Mouse (Mus musculus): ENCODE measurements around the gene Tead3. TPM values are rescaled to one million over a fixed set of nuclear protein-coding genes. Genes with fewer than 3 reads are reported as not detected.
"Not testable (repeated sequence)": the region's sequence is repeated elsewhere in the genome, so short reads cannot be mapped to it uniquely, and the experiment has no call there.

The Tead3 gene
- total RNA-seq, 2 experiments from 2014 or later: 3.0 to 3.3 TPM

- intact Hi-C loops (cut with DNase I): no loop called here
Measured at GRCm38 (mm10) chr17:28361921-28362652, 11.5 kb upstream of the Tead3 start.

GRCm38 (mm10) chr17:28360531-28361277 lies 10.1 kb upstream of the Tead3 start:
- DNase-seq (ENCODE audit: extremely low spot score in 1 of 2, low spot score in 2 of 2): peak in 1 of 2 experiments; percentile 13
- intact Hi-C loops (cut with DNase I): no loop called here

More at GRCm38 (mm10) chr17:28361921-28362652, 11.5 kb upstream of the Tead3 start:
- DNase-seq (ENCODE audit: extremely low spot score in 1 of 2, low spot score in 2 of 2): no peak

- DNase-seq (ENCODE audit: extremely low spot score in 1 of 2, low spot score in 2 of 2): peak in 1 of 2 experiments; percentile 22
- intact Hi-C loops (cut with DNase I): not testable (repeated sequence)
Measured at GRCm38 (mm10) chr17:28358576-28359261, 8.1 kb upstream of the Tead3 start.

GRCm38 (mm10) chr17:28355871-28356270 lies 5.3 kb upstream of the Tead3 start:
- intact Hi-C loops (cut with DNase I): no loop called here
- no peak for DNase-seq (ENCODE audit: extremely low spot score in 1 of 2, low spot score in 2 of 2)

- DNase-seq (ENCODE audit: extremely low spot score in 1 of 2, low spot score in 2 of 2): no peak
- intact Hi-C loops (cut with DNase I): no loop called here
Measured at GRCm38 (mm10) chr17:28352018-28352417, 1.4 kb upstream of the Tead3 start.

- DNase-seq (ENCODE audit: extremely low spot score in 1 of 2, low spot score in 2 of 2): peak in 1 of 2 experiments; percentile 43
- intact Hi-C loops (cut with DNase I): no loop called here
Measured at GRCm38 (mm10) chr17:28351353-28351890, 805 bp upstream of the Tead3 start.

- DNase-seq (ENCODE audit: extremely low spot score in 1 of 2, low spot score in 2 of 2): peak in 1 of 2 experiments; percentile 49
- intact Hi-C loops (cut with DNase I): no loop called here
Measured at GRCm38 (mm10) chr17:28349901-28350465, 634 bp downstream of the Tead3 start.

GRCm38 (mm10) chr17:28349264-28349880 lies 1.2 kb downstream of the Tead3 start:
- intact Hi-C loops (cut with DNase I): no loop called here

GRCm38 (mm10) chr17:28348211-28348610 lies 2.4 kb downstream of the Tead3 start:
- intact Hi-C loops (cut with DNase I): no loop called here
- DNase-seq (ENCODE audit: extremely low spot score in 1 of 2, low spot score in 2 of 2): peak in 1 of 2 experiments; percentile 20

More at GRCm38 (mm10) chr17:28349264-28349880, 1.2 kb downstream of the Tead3 start:
- DNase-seq (ENCODE audit: extremely low spot score in 1 of 2, low spot score in 2 of 2): no peak

- intact Hi-C loops (cut with DNase I): no loop called here
Measured at GRCm38 (mm10) chr17:28347327-28347726, 3.3 kb downstream of the Tead3 start.

GRCm38 (mm10) chr17:28345882-28346281 lies 4.7 kb downstream of the Tead3 start:
- peak in 1 of 2 experiments; percentile 23 for DNase-seq (ENCODE audit: extremely low spot score in 1 of 2, low spot score in 2 of 2)
- intact Hi-C loops (cut with DNase I): no loop called here

More at GRCm38 (mm10) chr17:28347327-28347726, 3.3 kb downstream of the Tead3 start:
- peak in 1 of 2 experiments; percentile 16 for DNase-seq (ENCODE audit: extremely low spot score in 1 of 2, low spot score in 2 of 2)

GRCm38 (mm10) chr17:28345271-28345721 lies 5.3 kb downstream of the Tead3 start:
- no peak for DNase-seq (ENCODE audit: extremely low spot score in 1 of 2, low spot score in 2 of 2)
- intact Hi-C loops (cut with DNase I): no loop called here

- DNase-seq (ENCODE audit: extremely low spot score in 1 of 2, low spot score in 2 of 2): no peak
- intact Hi-C loops (cut with DNase I): no loop called here
Measured at GRCm38 (mm10) chr17:28344670-28345069, 5.9 kb downstream of the Tead3 start.

GRCm38 (mm10) chr17:28344050-28344607 lies 6.5 kb downstream of the Tead3 start:
- no peak for DNase-seq (ENCODE audit: extremely low spot score in 1 of 2, low spot score in 2 of 2)
- intact Hi-C loops (cut with DNase I): no loop called here

- intact Hi-C loops (cut with DNase I): no loop called here
- DNase-seq (ENCODE audit: extremely low spot score in 1 of 2, low spot score in 2 of 2): peak in 1 of 2 experiments; percentile 92
Measured at GRCm38 (mm10) chr17:28341091-28341490, 9.5 kb downstream of the Tead3 start.

GRCm38 (mm10) chr17:28340578-28340977 lies 10.0 kb downstream of the Tead3 start:
- DNase-seq (ENCODE audit: extremely low spot score in 1 of 2, low spot score in 2 of 2): no peak
- intact Hi-C loops (cut with DNase I): no loop called here

- no peak for DNase-seq (ENCODE audit: extremely low spot score in 1 of 2, low spot score in 2 of 2)
- intact Hi-C loops (cut with DNase I): loop anchor here (10.0 kb wide), 1 partner anchor 253 kb away; the partner anchor contains the start of gene Tcp11
Measured at GRCm38 (mm10) chr17:28337547-28337946, 13.1 kb downstream of the Tead3 start.

GRCm38 (mm10) chr17:28335267-28335666 lies 15.3 kb downstream of the Tead3 start:
- DNase-seq (ENCODE audit: extremely low spot score in 1 of 2, low spot score in 2 of 2): no peak
- intact Hi-C loops (cut with DNase I): loop anchor here (10.0 kb wide), 1 partner anchor 250 kb away; the partner anchor contains the start of gene Tcp11

Data from left cerebral cortex, postnatal 10 days (tissue).